Mouse (Mus musculus): ENCODE measurements around the gene Dok5. TPM values are rescaled to one million over a fixed set of nuclear protein-coding genes. Genes with fewer than 3 reads are reported as not detected.

The Dok5 gene
- 0.17 TPM in 1 of 2 replicates, not detected in the other for polyA plus RNA-seq (2012; rRNA removed)

DNA sequence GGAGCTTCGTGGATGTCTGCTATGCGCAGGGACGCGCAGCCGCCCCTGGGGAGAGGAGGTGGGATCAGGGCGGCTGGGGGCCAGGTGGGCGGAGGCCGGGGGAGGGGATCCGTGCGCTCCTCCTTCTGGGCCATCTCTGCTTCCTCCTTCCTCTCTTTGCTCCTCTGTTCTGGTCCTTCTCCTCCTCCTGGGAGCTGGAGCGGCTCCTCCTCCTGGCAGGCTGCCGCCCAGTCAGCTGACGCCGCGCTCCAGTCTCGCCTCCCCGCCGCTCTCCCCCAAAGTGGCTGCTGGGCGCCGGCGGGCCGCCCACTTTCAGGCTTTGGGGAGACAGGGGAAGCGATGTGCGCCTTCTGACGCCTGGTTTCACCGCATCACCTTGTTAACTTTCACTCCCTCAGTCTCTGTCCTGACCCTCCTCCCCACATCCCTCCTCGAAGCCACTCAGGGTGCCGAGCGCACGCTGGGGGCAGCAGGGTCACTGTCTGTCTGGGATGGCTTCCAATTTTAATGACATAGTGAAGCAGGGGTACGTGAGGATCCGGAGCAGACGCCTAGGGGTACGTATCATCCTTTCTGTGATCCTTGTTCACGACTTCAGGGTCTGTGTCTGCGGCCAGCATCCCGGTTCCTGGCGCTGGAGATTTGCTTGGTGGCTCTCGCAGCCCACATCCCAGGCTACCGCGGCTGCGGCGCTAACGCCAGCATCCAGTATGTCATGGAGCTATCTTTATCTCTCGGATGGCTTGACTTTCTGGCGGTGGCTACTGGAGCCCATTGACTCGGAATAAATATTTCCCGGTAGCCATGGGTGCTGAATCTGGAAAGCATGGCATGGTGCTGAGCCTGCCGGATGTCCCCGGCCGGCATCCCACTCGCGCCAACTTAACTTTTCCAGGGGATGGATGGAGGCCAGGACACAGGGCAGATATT is at the start of gene Dok5:
Dok5 (plus strand) TSS at position 176 of the 930 bp plus-strand sequence.

Other genes with a start within 250 kb of the Dok5 start
- 1.2 and 2.4 TPM in 2 replicates for gene Pfdn4, start 235.4 kb upstream of the Dok5 start, polyA plus RNA-seq (2012; rRNA removed)
- gene Cyp24a1, start 234.7 kb upstream of the Dok5 start, polyA plus RNA-seq (2012; rRNA removed): 0.01 TPM in 1 of 2 replicates, not detected in the other
- not detected in 2 replicates for gene 4930470P17Rik, start 129.8 kb upstream of the Dok5 start, polyA plus RNA-seq (2012; rRNA removed)

All from stomach, adult 2 months (tissue).